Mouse (Mus musculus) layer of hippocampus, postnatal 14 days (tissue): ENCODE data around the gene Olfr510. TPM values are rescaled to one million over a fixed set of nuclear protein-coding genes. Genes with fewer than 3 reads are reported as not detected.
"Not testable (repeated sequence)": the region's sequence is repeated elsewhere in the genome, so short reads cannot be mapped to it uniquely, and the experiment has no call there.

ENCODE experiments used
- DNase-seq, 2 experiments: peaks; one replicate each; pipeline ENCODE4 v3.0.0; 2021 to 2022; ENCODE audit warnings: low spot score in 2 of 2, mixed read lengths in 1 of 2
- long read RNA-seq, 2 experiments: library from polyadenylated mRNA; stranded (forward); transcript quantifications; one replicate each; pipeline ENCODE4 v2.0.0; 2021
- total RNA-seq, 2 experiments: library from RNA; stranded (reverse); gene quantifications; 2 replicates each; pipeline ENCODE4 v1.2.3; 2021

Olfr510 gene
- not detected for total RNA-seq
- long read RNA-seq, experiment 1, result 0 reads
- long read RNA-seq, experiment 2, result 0 reads

- no peak for DNase-seq
Measured at GRCm38 (mm10) chr7:108666118-108666517, at the start of gene Olfr510. TSS of gene Olfr510 (plus strand) at chr7:108666418.

GRCm38 (mm10) chr7:108616781-108617180 lies 49.4 kb upstream of the Olfr510 start:
- not testable (repeated sequence) for DNase-seq

DNA sequence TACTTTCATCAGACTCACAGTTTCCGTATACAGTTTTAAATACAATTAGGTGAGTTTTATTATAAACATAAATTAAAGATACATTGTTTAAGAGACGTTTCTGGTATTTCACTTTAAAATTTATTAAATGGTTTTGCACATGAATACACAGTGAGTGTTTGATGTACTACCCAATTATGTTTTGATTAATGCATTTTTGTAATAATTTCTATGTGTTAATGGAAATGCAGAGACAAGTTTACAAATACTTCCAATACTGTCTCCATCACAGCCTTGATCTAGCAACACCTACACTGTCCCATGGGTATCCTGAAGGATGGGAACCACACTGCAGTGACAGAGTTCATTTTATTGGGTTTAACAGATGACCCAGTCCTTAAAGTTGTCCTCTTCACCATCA lies 44.7 kb upstream of the Olfr510 start, which contains the start of gene Olfr507:
Gene Olfr507 (plus strand): TSS at position 301 of the 400 bp plus-strand sequence.
- DNase-seq, result no peak

GRCm38 (mm10) chr7:108629694-108630093 lies 36.5 kb upstream of the Olfr510 start, which contains the start of gene Olfr508:
TSS of gene Olfr508 (plus strand) at chr7:108629994.
- no peak for DNase-seq

GRCm38 (mm10) chr7:108651806-108652205 lies 14.4 kb upstream of the Olfr510 start, which contains the start of gene Olfr509:
TSS of gene Olfr509 (minus strand) at chr7:108651906.
- no peak for DNase-seq

DNA sequence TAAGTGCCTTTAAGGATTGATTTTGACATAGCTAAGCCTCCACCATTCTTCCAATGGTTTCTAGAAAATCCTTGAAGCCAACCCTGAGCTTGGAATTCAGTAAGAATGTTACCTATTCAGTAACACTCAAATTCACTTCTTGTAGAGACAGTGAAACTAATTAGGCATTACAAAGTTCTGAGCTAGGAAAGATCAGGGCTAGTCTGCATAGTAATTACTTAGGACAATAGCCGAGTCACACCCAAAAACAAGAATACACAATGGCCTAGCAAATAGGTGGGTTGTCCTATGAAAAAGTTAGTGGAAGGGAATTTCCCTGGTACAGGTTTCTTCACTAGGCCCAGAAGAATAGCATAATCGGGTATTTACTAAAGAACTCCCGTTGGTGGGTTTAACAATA lies 3.8 kb upstream of the Olfr510 start:
- no peak for DNase-seq

DNA sequence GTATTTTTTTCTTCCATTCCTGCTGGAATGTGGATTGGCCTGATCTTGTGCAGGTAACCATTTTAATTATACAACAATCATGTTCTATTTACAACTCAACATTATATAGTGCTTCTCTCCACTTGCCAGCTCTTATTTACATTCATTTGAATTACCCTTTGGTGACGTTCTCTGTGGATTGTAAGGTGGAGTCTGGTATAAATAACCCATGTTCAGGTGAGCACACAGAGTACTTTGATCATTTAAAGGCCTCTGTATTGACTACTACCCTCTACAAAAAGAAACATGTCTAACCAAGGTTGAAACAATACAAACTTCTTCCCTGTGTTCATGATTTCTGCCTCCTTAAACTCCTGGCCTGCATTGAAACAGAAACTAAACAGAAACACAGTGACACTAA lies 4.8 kb downstream of the Olfr510 start:
- no peak for DNase-seq

DNA sequence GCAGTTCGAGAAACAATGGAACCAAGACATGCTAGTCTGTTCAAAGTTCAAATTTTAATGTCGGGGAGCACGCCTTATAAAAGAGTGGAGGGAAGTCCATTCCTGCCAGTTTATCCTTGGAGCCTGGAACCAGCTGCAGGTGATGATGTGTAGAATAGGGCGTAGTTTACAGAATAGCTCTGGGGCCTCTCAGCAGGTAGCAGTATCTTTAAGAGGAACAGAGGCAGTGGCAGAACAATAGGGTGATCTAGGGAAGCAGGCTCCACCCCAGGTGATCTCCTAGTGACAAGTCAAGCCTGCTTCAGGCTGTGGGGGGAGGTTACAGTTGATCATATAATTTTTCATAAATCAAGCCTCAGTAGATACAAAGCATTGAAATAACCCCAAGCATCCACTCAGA lies 12.7 kb downstream of the Olfr510 start:
- no peak for DNase-seq

DNA sequence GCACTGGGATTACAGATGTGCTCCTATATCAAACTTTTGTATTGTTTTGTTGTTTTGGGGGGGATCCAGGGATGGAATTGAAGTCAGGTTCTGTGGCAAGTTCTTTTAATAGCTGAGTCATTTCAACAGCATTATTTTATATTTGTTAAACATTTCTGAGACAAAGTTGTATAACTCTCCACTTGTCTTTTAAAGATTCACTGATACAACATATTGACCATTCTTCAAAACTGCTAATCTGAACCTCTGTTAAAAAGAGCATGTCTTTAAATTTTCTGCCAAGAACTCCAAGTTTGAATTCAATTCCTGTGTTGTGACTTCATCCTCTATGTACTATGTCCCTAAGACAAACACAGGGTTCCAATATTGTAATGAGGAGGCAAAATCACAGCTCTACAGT lies 46.8 kb downstream of the Olfr510 start, which contains the start of gene Olfr512:
Gene Olfr512 (plus strand): TSS at position 301 of the 400 bp plus-strand sequence.
- DNase-seq, result no peak

Other genes with a start within 250 kb of the Olfr510 start
- gene Olfr497, start 246.0 kb upstream of the Olfr510 start, total RNA-seq, result not detected
- gene Olfr498, start 201.1 kb upstream of the Olfr510 start, total RNA-seq, result not detected
- not detected for gene Olfr502, start 141.4 kb upstream of the Olfr510 start, total RNA-seq
- not detected for gene Olfr503, start 121.9 kb upstream of the Olfr510 start, total RNA-seq
- not detected for gene Olfr504, start 100.6 kb upstream of the Olfr510 start, total RNA-seq
- gene Olfr506, start 55.6 kb upstream of the Olfr510 start, total RNA-seq, result not detected
- gene Olfr507, start 44.6 kb upstream of the Olfr510 start, total RNA-seq, result not detected
- not detected for gene Olfr508, start 36.4 kb upstream of the Olfr510 start, total RNA-seq
- gene Olfr509, start 14.5 kb upstream of the Olfr510 start, total RNA-seq, result not detected
- gene Olfr512, start 46.9 kb downstream of the Olfr510 start, total RNA-seq, result not detected
- not detected for gene Olfr513, start 84.6 kb downstream of the Olfr510 start, total RNA-seq
- gene Olfr514, start 159.6 kb downstream of the Olfr510 start, total RNA-seq, result not detected
- not detected for gene Olfr516, start 184.1 kb downstream of the Olfr510 start, total RNA-seq
- not detected for gene Olfr517, start 206.0 kb downstream of the Olfr510 start, total RNA-seq
- not detected for gene Olfr518, start 218.6 kb downstream of the Olfr510 start, total RNA-seq
- gene Olfr519, start 228.0 kb downstream of the Olfr510 start, total RNA-seq, result not detected